Mouse (Mus musculus): ENCODE measurements at regions not wholly inside any gene's neighbourhood (a gene's known extent, or its start where the extent isn't known, plus 50 kb on each side); places are given as distances from the start of the nearest gene placed in this dataset.

- H3K4me3 ChIP-seq (ENCODE audit: insufficient read depth, low read length): no peak overlapping the region
- no peak overlapping the region for H3K27ac ChIP-seq (ENCODE audit: insufficient read depth, low read length)
- no peaks in the 10 kb centered on the region for H3K4me1 ChIP-seq (ENCODE audit: control insufficient read depth, insufficient read depth, low read length)
- TF ChIP-seq POLR2A (IDR thresholded peaks at IDR 0.05; ENCODE audit: extremely low read depth, insufficient read depth, low read length) (no peak), CTCF (IDR thresholded peaks at IDR 0.05; ENCODE audit: extremely low read depth, insufficient read depth, low read length) (no peak)
Measured at GRCm38 (mm10) chr1:137040898-137041297, 80.7 kb upstream of the Nr5a2 start.

- TF ChIP-seq CTCF (IDR thresholded peaks at IDR 0.05; ENCODE audit: extremely low read depth, insufficient read depth, low read length) (no peak), POLR2A (IDR thresholded peaks at IDR 0.05; ENCODE audit: extremely low read depth, insufficient read depth, low read length) (no peak)
- Histone ChIP-seq H3K4me1 (ENCODE audit: control insufficient read depth, insufficient read depth, low read length) (no peaks in the 10 kb centered on the region), H3K27ac (ENCODE audit: insufficient read depth, low read length) (no peak overlapping the region), H3K4me3 (ENCODE audit: insufficient read depth, low read length) (no peak overlapping the region)
Measured at GRCm38 (mm10) chr1:137034586-137034985, 74.3 kb upstream of the Nr5a2 start.

GRCm38 (mm10) chr1:137033679-137034078 is 73.4 kb upstream of the Nr5a2 start:
- Histone ChIP-seq H3K27ac (ENCODE audit: insufficient read depth, low read length) (no peak overlapping the region), H3K4me1 (ENCODE audit: control insufficient read depth, insufficient read depth, low read length) (no peaks in the 10 kb centered on the region), H3K4me3 (ENCODE audit: insufficient read depth, low read length) (no peak overlapping the region)
- no peak for TF ChIP-seq CTCF (IDR thresholded peaks at IDR 0.05; ENCODE audit: extremely low read depth, insufficient read depth, low read length)
- no peak for TF ChIP-seq POLR2A (IDR thresholded peaks at IDR 0.05; ENCODE audit: extremely low read depth, insufficient read depth, low read length)

GRCm38 (mm10) chr1:137023706-137024105 is 63.5 kb upstream of the Nr5a2 start:
- Histone ChIP-seq H3K4me3 (ENCODE audit: insufficient read depth, low read length) (no peak overlapping the region), H3K27ac (ENCODE audit: insufficient read depth, low read length) (no peak overlapping the region), H3K4me1 (ENCODE audit: control insufficient read depth, insufficient read depth, low read length) (no peaks in the 10 kb centered on the region)
- TF ChIP-seq CTCF (IDR thresholded peaks at IDR 0.05; ENCODE audit: extremely low read depth, insufficient read depth, low read length): no peak
- TF ChIP-seq POLR2A (IDR thresholded peaks at IDR 0.05; ENCODE audit: extremely low read depth, insufficient read depth, low read length): no peak

- Histone ChIP-seq H3K4me1 (ENCODE audit: control insufficient read depth, insufficient read depth, low read length) (no peaks in the 10 kb centered on the region), H3K27ac (ENCODE audit: insufficient read depth, low read length) (no peak overlapping the region), H3K4me3 (ENCODE audit: insufficient read depth, low read length) (no peak overlapping the region)
- no peak for TF ChIP-seq POLR2A (IDR thresholded peaks at IDR 0.05; ENCODE audit: extremely low read depth, insufficient read depth, low read length)
- no peak for TF ChIP-seq CTCF (IDR thresholded peaks at IDR 0.05; ENCODE audit: extremely low read depth, insufficient read depth, low read length)
Measured at GRCm38 (mm10) chr1:137020528-137020927, 60.3 kb upstream of the Nr5a2 start.

- H3K27ac ChIP-seq (ENCODE audit: insufficient read depth, low read length): no peak overlapping the region
- no peaks in the 10 kb centered on the region for H3K4me1 ChIP-seq (ENCODE audit: control insufficient read depth, insufficient read depth, low read length)
- no peak overlapping the region for H3K4me3 ChIP-seq (ENCODE audit: insufficient read depth, low read length)
- TF ChIP-seq CTCF (IDR thresholded peaks at IDR 0.05; ENCODE audit: extremely low read depth, insufficient read depth, low read length) (no peak), POLR2A (IDR thresholded peaks at IDR 0.05; ENCODE audit: extremely low read depth, insufficient read depth, low read length) (no peak)
Measured at GRCm38 (mm10) chr1:137017642-137018041, 57.4 kb upstream of the Nr5a2 start.

- no peak for TF ChIP-seq CTCF (IDR thresholded peaks at IDR 0.05; ENCODE audit: extremely low read depth, insufficient read depth, low read length)
- TF ChIP-seq POLR2A (IDR thresholded peaks at IDR 0.05; ENCODE audit: extremely low read depth, insufficient read depth, low read length): no peak
- Histone ChIP-seq H3K4me3 (ENCODE audit: insufficient read depth, low read length) (no peak overlapping the region), H3K4me1 (ENCODE audit: control insufficient read depth, insufficient read depth, low read length) (no peaks in the 10 kb centered on the region), H3K27ac (ENCODE audit: insufficient read depth, low read length) (no peak overlapping the region)
Measured at GRCm38 (mm10) chr1:137010240-137010926, 50.1 kb upstream of the Nr5a2 start.

Data from cortical plate, adult 2 months (tissue).